Mouse (Mus musculus) urinary bladder, postnatal 25 days (tissue): ENCODE data around the gene Gm3285.

ENCODE experiments used
- DNase-seq: peaks from one replicate; pipeline ENCODE4 v3.0.0; 2022; ENCODE audit warnings: low spot score

Gm3285 gene

DNA sequence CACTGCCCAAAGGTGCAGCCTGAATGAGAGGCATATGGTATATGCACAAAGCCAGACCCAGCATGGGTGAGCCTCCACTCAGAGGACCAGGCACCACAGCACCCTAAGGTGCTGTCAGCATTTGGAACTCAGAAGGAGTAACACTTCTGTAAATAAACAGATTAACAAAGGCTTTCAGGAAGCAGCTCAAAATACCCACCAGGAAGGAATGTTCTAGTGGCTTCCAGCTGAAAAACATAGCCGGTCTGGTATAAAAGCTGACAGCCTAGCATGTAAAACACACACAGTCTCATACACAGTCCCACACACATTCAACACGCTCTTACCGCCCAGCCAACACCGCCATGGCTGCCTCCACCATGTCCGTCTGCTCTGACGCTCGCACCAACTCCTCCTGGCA, at the start of gene Gm3285:
Gm3285 (plus strand) TSS at position 301 of the 400 bp plus-strand sequence.
- DNase-seq: no peak

DNA sequence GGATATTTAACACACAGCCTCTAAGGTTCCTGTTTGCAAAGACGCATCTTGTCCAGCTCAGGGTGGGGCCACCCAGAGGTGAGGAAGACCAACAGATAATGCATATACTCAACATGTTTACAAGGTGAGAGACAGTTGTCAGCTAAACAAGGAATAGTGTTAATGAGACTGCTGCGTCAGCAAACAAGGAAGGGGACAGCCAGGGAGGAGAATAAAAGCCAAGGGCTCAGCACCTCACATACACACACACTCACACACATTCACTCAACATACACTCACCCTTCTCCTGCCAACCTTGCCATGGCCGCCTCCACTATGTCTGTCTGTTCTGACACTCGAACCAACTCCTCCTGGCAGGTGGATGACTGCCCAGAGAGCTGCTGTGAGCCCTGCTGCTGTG, 47.4 kb upstream of the Gm3285 start, which contains the start of gene Gm2696:
Gm2696 (plus strand) TSS at position 301 of the 400 bp plus-strand sequence.
- DNase-seq: no peak

DNA sequence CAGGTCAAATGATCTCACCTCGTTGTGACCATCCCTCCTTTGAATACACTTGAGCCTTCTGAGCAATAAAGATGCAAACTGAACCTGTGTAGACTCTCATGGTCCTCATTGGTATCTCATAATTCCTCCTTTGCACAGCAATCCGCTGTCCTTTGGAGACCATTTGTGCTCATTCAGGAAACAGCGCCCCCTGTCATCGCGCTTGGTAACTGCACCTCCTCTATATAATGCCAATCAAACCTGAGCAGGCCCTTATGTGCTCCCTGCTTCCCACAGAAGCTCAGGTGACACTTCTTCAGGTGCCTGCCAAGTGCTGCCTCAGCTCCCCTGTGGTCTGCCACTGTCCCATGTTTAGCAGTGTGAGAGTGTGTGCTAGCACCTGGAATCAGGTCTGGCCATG, 46.3 kb upstream of the Gm3285 start:
- no peak for DNase-seq

DNA sequence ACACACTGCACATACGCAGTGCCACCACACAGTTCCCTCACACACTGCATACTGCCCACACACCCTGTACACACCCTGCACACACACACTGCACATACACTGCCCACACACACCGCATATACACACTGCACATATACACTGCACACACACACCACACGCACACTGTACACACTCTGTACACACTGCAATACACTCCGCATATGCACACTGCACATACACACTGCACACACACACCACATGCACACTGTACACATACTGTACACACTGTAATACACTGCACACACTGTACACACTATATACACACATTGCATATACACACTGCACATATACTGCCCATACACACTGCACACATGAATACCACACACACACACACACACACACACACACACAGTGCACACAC, 43.3 kb upstream of the Gm3285 start:
- no peak for DNase-seq

DNA sequence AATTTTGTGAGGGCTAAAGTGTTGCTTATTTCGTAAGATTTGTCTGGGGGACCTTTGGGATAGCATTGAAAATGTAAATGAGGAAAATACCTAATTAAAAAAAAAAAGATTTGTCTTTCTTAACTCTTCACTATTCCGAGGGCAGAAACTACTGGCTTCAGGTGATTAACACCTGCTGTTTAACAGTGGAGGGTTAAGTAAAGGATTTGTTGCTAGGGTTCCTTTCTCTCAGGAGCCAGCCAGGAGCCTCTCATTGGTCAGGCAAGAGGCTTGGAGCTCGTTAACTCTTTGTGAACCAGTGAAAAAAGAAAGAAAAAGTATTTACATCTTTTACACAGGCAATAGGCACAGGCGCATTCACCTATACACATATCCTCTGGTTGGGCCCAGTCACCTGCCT, 42.6 kb upstream of the Gm3285 start:
- DNase-seq: no peak

DNA sequence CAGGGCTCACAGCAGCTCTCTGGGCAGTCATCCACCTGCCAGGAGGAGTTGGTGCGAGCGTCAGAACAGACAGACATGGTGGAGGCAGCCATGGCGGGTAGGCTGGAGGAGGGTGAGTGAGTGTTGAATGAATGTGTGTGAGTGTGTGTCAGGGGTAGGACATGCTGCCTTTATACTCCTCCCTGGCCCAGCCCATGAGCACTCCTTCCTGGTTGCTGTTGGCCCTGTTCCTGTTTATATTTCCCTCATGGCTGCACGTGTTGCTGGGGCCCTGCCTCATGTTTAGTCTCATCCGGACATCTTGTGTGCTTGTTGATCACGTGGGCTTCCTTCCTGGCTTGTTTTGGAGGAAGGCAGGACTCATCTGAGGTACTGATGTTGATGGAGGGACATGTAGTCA, 34.8 kb upstream of the Gm3285 start, which contains the start of gene Krtap10-4:
Krtap10-4 (minus strand) TSS at position 145 of the 400 bp plus-strand sequence.
- DNase-seq: no peak

DNA sequence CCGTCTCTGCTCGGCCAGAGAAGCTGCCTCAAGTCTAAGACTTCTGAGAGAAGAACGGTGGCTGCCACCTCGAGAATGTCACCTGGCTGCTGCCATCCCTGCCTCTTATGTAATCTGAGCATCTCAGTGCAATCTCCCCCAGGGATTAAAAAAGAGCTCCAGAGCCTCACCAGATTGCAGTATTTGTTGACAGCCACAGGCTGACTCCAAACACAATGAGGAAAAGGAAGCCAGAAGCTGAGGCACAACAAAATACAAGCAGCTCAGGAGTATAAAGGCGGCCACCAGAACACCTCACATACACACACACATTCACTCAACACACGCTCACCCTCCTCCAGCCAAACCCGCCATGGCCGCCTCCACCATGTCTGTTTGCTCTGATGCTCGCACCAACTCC, 26.1 kb upstream of the Gm3285 start, which contains the start of gene Krtap10-10:
Krtap10-10 (plus strand) TSS at position 301 of the 400 bp plus-strand sequence.
- no peak for DNase-seq

DNA sequence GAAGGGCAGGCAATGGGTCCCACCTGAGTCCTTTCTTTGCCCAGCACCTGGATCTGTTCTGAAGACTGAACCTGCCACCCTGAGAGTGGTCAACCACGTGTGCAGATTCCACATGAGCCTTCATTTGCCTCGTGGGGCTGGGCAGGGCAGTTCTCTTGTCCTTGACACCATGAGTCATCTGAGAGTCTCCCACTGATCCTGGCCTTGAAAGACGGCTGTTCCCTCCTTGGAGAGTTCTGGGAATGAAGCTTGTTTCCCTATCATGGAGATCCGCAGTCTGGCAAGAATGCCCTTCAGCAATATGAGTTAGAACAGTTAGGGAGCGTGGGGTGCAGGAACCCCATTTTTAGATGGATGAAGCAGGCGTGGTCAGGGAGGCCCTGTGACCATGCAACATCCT, 22.8 kb upstream of the Gm3285 start:
- DNase-seq: no peak

DNA sequence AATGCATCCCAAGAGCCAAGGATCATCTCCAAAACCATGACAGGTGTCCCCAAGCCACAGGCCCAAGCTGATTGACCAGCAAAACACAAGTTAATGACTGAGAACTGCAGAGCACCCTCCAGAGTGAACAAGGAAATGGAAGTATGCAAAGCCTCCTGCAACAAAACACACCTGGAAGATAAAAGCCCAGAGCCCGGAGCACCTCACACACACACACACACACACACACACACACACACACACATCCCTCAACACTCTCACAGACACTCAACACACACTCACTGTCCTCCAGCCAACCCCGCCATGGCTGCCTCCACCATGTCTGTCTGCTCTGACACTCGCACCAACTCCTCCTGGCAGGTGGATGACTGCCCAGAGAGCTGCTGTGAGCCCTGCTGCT, 15.3 kb upstream of the Gm3285 start, which contains the start of gene Gm36176:
Gm36176 (plus strand) TSS at position 301 of the 400 bp plus-strand sequence.
- no peak for DNase-seq

DNA sequence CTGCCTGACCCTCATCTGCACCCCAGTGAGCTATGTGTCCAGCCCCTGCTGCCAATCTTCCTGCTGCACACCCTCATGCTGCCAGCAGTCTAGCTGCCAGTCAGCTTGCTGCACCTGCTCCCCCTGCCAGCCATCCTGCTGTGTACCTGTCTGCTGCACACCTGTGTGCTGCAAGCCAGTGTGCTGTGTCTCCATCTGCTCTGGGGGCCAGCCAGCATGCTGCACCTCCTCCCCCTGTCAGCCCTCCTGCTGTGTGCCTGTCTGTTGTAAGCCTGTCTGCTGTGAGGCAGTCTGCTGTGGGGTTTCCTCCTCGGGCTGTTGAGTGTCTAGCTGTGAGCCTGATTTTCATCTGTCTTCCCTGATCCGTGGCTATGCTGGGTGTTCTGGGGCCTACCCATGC, 14.8 kb upstream of the Gm3285 start:
- no peak for DNase-seq

DNA sequence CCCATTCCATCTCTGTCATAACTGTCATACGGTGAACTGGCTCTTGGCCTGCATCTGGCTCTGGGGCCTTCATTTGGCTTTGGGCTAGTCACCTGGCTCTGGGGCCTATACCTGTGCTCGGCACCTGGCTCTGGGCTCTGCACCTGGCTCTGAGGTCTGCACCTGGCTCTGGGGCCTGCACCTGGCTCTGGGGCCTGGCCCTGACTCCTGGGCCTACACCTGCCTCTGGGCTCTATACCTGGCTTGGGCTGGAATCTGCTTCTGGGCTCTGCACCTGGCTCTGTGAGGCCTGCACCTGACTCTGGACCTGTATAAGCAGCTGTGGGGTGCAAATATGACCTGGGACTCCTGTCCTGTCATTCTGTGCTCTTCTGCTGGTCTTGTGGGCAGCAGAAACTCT, 14.2 kb upstream of the Gm3285 start:
- no peak for DNase-seq

DNA sequence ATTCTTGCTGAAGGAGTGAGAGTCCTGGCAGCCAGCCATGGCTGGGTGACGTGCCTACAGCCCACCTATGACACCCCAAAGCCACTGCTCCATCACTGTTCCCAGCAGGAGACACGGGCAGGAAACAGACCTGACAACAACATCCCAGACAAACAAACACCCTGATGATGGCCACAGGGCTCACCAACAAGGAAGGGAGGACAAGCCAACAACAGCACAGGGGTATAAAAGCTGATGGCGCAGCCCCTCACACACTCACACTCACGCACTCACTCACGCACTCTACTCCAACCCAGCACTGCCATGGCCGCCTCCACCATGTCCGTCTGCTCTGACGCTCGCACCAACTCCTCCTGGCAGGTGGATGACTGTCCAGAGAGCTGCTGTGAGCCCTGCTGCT, 9.2 kb upstream of the Gm3285 start, which contains the start of gene Gm10318:
Gm10318 (plus strand) TSS at position 301 of the 400 bp plus-strand sequence.
- no peak for DNase-seq

DNA sequence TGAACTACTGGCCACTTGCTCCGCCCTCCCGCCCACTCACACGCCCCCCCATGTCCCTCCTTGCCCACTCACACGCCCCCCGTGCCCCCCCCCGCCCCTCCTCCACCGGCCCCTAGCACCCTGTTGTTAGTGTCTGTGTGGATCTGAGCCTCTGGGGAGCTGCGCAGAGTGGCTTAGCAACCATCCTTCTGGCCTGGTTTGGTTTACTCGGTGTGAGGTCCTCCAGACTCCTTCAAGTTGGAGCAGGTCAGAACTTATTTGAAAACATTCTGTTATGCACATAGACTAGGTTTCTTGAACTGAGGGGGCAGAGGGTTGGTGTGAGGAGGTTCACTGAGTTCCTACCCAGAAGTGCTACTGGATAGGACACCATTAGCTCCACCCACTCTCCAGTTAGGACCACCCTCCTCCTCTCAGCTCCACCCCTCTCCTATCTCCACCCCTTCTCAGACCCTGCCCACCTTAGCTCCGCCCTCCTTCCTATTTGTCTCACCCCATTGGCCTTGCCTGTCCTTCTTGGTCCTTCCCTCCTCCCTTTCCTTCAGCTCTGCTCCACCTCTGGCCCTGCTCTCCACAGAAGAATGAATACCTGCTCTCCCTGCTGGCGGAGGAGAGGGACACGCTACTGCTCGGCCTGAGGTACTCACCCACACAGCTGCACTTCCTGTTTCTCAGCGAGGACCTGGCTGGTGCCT, 2.4 kb downstream of the Gm3285 start:
- DNase-seq: peak; percentile 55

DNA sequence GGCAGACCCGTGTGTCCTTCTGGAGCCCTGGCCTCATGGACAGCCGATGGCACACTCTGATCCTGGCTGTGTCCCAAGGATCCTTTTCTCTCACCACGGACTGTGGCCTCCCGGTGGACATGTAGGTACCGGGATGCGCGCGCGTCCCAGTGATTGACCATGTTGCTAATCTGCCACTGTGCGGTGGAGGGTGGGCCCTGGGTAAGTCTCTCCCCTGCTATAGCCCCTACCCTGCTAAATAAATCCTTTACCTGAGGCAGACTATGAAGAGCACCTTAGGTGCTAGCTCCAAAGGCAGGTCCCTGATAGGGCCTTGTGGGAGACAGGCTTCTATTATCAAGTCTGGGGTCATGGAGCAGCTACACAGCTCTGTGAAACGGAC, 3.0 kb downstream of the Gm3285 start:
- no peak for DNase-seq

DNA sequence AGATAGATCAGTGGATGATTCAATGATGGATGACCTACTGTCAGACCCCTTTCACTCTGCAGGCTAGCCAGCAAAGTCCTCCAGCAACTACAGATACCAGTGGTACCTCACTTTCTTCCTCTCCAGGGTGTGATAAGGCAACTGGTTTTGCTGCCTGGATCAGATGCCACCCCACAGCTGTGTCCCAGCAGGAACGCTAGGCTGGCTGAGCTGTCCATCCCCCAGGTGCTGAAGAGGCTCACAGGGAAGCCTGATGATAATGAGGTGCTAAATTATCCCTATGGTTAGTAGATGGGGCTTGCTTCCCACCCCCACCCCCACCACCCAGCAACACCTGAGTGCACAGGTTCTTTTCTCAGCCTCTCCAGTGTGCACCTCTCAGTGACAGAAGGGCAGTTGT, 5.8 kb downstream of the Gm3285 start:
- no peak for DNase-seq

DNA sequence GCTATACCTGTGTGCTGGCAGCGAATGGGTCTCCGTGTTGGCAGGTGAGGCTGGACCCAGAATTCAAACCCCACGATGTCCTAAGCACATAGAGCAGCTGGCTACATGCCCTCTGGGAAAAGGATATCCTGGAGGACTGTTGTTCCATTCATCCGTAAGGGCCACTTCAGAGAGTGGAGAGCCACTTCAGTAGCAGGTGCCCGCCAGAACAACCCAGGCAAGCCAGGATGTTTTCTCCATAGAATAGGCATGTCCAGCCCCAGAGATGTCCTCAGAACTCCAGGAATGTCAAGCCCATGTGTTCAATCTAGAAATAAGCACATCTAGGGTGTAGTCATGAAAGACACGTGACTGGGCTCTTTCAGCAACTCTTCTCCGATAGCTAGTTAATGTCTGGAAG, 7.9 kb downstream of the Gm3285 start:
- DNase-seq: no peak

DNA sequence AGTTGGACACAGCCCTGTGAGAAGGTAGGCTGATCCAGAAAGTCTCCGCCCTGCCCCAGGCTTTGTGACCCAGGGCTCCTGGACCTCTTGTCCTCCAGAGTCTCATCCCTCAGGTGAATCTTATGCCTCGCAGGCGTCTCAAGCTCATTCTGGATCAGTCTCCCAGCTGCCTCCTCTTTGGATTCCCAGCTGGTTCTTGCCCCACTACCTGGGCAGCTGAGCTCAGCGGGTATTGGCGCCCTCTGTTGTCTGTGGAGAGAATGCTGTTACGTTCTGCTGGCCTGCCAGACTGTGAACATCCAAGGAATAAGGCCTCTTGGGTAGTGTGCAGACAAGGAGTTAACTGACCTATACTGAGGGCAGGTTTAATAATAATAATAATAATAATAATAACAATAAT, 17.2 kb downstream of the Gm3285 start:
- peak; percentile 42 for DNase-seq

DNA sequence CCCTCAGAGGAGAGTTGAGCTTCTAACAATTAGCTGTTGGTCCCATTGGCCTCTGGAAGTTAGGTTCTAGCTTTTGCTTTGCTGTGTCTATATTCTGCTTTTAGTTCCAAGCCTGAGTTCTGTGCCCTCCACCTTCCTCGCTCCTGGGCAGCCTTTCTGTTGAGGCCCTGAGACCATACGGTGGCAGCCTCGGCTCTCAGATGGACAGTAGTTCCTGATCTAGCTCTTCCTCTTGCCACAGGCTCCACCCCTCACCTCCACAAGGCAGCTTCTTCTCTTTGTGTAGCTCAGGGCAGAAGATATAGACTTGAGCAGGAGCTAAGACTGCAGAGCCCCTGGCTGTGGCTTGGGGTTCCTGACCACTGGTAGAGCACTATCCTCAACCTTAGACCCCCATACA, 18.5 kb downstream of the Gm3285 start:
- no peak for DNase-seq

DNA sequence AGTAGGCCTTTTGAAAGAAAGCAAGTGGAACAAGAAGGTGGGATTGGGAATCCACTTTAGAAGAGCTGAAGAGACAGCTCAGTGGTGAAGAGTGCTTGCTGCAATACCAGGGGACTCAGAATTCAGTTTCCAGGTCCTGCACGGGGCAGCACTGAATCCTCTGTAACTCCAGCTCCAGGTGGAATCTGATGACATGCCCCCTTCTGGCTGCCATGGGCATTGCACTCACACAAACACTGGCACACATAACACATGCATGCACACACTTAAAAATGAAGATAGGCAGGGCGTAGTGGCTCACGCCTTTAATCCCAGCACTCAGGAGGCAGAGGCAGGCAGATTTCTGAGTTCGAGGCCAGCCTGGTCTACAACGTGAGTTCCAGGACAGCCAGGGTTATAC, 20.8 kb downstream of the Gm3285 start:
- no peak for DNase-seq

DNA sequence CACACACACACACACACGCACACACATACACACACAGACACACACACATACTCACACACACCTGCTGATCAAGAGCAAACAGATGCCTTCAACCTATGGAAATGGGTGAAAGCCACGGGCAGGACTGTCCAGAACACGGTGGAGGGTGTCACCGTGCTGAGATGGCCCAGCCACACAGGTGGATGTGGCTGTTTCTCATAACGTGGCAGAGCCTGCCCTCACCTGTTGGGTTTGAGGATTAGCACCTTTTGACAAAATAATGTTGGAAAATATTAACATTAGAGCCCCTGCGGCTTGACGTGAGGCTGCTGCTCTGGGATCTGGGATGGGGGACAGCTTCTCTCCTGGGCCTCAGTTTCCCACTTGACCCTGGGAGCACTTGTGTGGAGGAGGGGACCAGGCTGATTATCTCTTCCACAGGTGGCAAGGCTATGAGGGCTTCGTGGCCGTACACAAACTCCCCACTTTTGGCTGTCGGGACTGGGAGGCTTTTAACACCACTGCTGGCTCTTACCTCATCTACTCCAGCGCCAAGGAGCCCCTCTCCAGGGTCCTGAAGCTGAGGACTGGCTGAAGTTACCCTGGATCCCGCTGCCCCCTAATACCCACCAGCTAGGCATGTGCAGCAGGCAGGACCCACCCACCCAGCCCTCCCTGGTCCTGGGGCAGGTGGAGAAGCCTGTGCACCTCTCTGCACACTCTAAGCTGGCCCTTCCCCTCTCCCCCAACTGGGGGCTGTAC, 24.4 kb downstream of the Gm3285 start:
- no peak for DNase-seq

DNA sequence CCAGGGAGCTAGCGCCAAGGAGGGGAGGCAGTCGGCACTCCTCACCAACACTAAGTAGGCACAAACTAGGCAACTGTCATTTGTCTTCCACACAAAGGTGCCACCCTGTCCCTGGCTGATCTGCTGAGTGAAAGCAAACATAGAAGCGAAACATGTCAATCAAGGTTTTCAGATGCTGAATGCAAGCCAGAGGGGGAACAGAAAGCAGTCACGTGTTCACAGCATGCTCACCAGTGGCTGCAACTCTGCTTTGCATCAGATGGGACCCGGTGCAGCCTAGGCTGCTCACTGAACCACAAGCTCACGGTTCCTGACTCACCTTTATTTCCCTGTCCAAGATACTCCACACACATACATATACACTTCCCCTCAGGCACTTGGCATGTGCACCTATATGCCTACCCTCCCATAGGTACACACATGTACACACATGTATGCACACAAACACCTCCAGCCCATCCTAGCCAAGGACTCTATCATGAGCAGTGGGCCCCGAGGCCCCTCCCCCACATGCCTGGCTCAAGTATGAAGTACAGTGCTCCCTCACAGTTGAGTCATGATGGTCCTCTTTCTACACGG, 29.3 kb downstream of the Gm3285 start:
- DNase-seq: no peak

DNA sequence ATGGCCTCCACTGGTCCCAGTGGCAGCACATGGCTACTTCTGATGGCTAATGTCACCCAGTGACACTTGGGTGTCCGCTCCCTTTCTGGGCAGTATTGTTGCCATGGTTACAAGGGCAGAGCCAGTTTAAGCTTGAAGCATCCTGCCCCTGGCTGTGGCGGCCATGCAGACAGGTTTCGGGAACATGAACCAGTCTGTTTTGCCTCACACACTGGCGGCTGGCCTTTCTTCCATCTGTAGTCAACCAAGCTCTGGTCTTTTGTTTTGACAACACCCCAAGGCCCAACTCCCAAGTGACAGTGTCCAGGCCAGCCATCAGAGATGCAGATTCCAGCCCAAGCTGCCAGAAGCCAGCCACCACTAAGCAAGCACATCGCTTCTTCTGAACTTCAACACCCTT, 33.8 kb downstream of the Gm3285 start:
- no peak for DNase-seq

DNA sequence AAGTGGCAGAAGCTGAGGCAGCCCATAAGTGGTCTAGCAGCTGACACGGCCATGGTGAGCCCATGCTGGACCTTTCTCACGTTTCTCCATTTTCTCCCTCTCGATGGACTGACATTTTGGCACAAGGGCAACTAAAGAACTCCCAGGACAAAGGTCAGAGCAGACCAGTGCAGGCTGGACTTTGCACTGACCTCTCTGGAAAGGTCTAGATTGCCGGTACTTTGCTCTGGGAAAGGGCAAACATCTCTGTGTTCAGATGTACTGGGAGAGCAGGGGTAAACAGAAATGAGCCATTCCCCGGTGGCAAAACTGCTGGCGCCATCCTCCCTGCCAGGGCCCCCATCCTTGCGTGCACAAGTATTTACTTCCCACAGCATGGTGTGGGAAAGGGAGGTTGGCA, 38.4 kb downstream of the Gm3285 start:
- DNase-seq: no peak
